Mouse (Mus musculus) embryonic facial prominence, embryonic 11.5 days (tissue): ENCODE results near the gene Ecd. TPM values are rescaled to one million over a fixed set of nuclear protein-coding genes. Genes with fewer than 3 reads are reported as not detected.
"Not testable (repeated sequence)": the region's sequence is repeated elsewhere in the genome, so short reads cannot be mapped to it uniquely, and the experiment has no call there.

ENCODE experiments used
- ATAC-seq: fragments of 200-750 bp; cut with Nextera tagmentation; replicated peaks from 2 replicates; pipeline ENCODE4 v1.8.0; 2017; ENCODE audit warnings: low read depth; ENCODE audit not compliant: insufficient number of reproducible peaks, low FRiP score, low TSS enrichment
- DNase-seq: peaks from one replicate; pipeline ENCODE4 v3.0.0-alpha.2; 2015; ENCODE audit warnings: low spot score
- H3K27ac ChIP-seq: fragments of 300-500 bp; sonication (generic); replicated peaks from 2 replicates; pipeline ENCODE4 v1.5.1; 2014; ENCODE audit warnings: mild to moderate bottlenecking, low read depth, low read length, control low read depth
- H3K27me3 ChIP-seq: fragments of 300-500 bp; sonication (generic); 2 replicates; pipeline ENCODE4 v1.6.1; 2014; ENCODE audit warnings: mild to moderate bottlenecking, low read length, moderate library complexity, mixed read lengths; ENCODE audit not compliant: control insufficient read depth, insufficient read depth
- H3K36me3 ChIP-seq: fragments of 300-500 bp; sonication (generic); replicated peaks from 2 replicates; pipeline ENCODE4 v1.6.1; 2014; ENCODE audit warnings: low read depth, mild to moderate bottlenecking, low read length, moderate library complexity, mixed read lengths; ENCODE audit not compliant: control insufficient read depth, insufficient read depth
- H3K4me1 ChIP-seq: fragments of 300-500 bp; sonication (generic); 2 replicates; pipeline ENCODE4 v1.6.1; 2014; ENCODE audit warnings: low read length, mixed read lengths; ENCODE audit not compliant: control insufficient read depth, insufficient read depth
- H3K4me2 ChIP-seq: fragments of 300-500 bp; sonication (generic); 2 replicates; pipeline ENCODE4 v1.6.1; 2014; ENCODE audit warnings: low read depth, mild to moderate bottlenecking, control low read depth, low read length, moderate library complexity
- H3K4me3 ChIP-seq: fragments of 300-500 bp; sonication (generic); 2 replicates; pipeline ENCODE4 v1.5.1; 2014; ENCODE audit warnings: low read depth, low read length, control low read depth
- H3K9ac ChIP-seq: fragments of 300-500 bp; sonication (generic); replicated peaks from 2 replicates; pipeline ENCODE4 v1.6.1; 2014; ENCODE audit warnings: mild to moderate bottlenecking, control low read depth, low read length
- H3K9me3 ChIP-seq: fragments of 300-500 bp; sonication (generic); replicated peaks from 2 replicates; pipeline ENCODE4 v1.6.1; 2016; ENCODE audit warnings: mild to moderate bottlenecking, low read length, inconsistent platforms, mixed read lengths; ENCODE audit not compliant: control insufficient read depth
- WGBS: fragments of 180-500 bp; shearing (Covaris S2); extraction: QIAGEN DNeasy Blood & Tissue Kit; methylation state at CpG from one replicate; pipeline ENCODE4 v1.1.7; 2014; 5-methylcytosine and 5-hydroxymethylcytosine counted together
- polyA plus RNA-seq: library from polyadenylated mRNA; unstranded; fragments of >200 nt; fragmentation: Nextera tagmentation; extraction: Ambion mirVana; gene quantifications from 2 replicates; pipeline ENCODE4 v1.2.1, GENCODE M21; 2014

Ecd gene
- polyA plus RNA-seq, 1 experiment from 2014 or later = 66.3 TPM

GRCm38 (mm10) chr14:20315137-20315536 is 32.8 kb downstream of the Ecd start:
- no peaks in the 10 kb centered on the region for H3K4me1 ChIP-seq
- no peak overlapping the region for H3K4me3 ChIP-seq
- H3K27me3 ChIP-seq = no peaks in the 10 kb centered on the region
- DNase-seq = no peak
- no peaks in the 10 kb centered on the region for H3K36me3 ChIP-seq
- H3K4me2 ChIP-seq = no peak overlapping the region
- no peak overlapping the region for H3K27ac ChIP-seq
- no peak for ATAC-seq
- 70% methylated on average over 1 of the region's 1 CpGs for WGBS
- H3K9ac ChIP-seq = no peak overlapping the region
- H3K9me3 ChIP-seq = no peaks in the 10 kb centered on the region

- not testable (repeated sequence) for DNase-seq, ATAC-seq, H3K4me3 ChIP-seq, H3K4me2 ChIP-seq, H3K9me3 ChIP-seq, H3K9ac ChIP-seq, H3K36me3 ChIP-seq, H3K27ac ChIP-seq, H3K4me1 ChIP-seq, H3K27me3 ChIP-seq
- 57% methylated on average over 2 of the region's 2 CpGs for WGBS
Observed at GRCm38 (mm10) chr14:20305085-20305484, 42.8 kb downstream of the Ecd start.

- DNase-seq = no peak
- H3K4me3 ChIP-seq = no peak overlapping the region
- no peak overlapping the region for H3K9ac ChIP-seq
- no peak overlapping the region for H3K27ac ChIP-seq
- no peaks in the 10 kb centered on the region for H3K36me3 ChIP-seq
- no peaks in the 10 kb centered on the region for H3K27me3 ChIP-seq
- no peaks in the 10 kb centered on the region for H3K9me3 ChIP-seq
- no peak overlapping the region for H3K4me2 ChIP-seq
- ATAC-seq = no peak
- H3K4me1 ChIP-seq = no peaks in the 10 kb centered on the region
- 84% methylated on average over 3 of the region's 3 CpGs for WGBS
Observed at GRCm38 (mm10) chr14:20298131-20298530, 49.8 kb downstream of the Ecd start.

GRCm38 (mm10) chr14:20297616-20298015 is 50.3 kb downstream of the Ecd start:
- ATAC-seq = no peak
- 80% methylated on average over 3 of the region's 3 CpGs for WGBS
- DNase-seq = no peak
- H3K9me3 ChIP-seq = no peaks in the 10 kb centered on the region
- no peak overlapping the region for H3K27ac ChIP-seq
- H3K4me2 ChIP-seq = no peak overlapping the region
- H3K27me3 ChIP-seq = no peaks in the 10 kb centered on the region
- no peak overlapping the region for H3K4me3 ChIP-seq
- H3K4me1 ChIP-seq = no peaks in the 10 kb centered on the region
- no peaks in the 10 kb centered on the region for H3K36me3 ChIP-seq
- no peak overlapping the region for H3K9ac ChIP-seq

GRCm38 (mm10) chr14:20294947-20295346 is 53.0 kb downstream of the Ecd start:
- DNase-seq (no peak), ATAC-seq (no peak)
- peak overlapping the region; percentile 47 for H3K4me3 ChIP-seq
- no peaks in the 10 kb centered on the region for H3K9me3 ChIP-seq
- H3K27me3 ChIP-seq = no peaks in the 10 kb centered on the region
- WGBS = 55% methylated on average over 8 of the region's 8 CpGs
- no peak overlapping the region for H3K27ac ChIP-seq
- H3K9ac ChIP-seq = peak overlapping the region; percentile 37; the same call in 1 of the 2 replicates
- H3K4me1 ChIP-seq = no peaks in the 10 kb centered on the region
- no peaks in the 10 kb centered on the region for H3K36me3 ChIP-seq
- peak overlapping the region; percentile 42 for H3K4me2 ChIP-seq

GRCm38 (mm10) chr14:20294117-20294892 is 53.6 kb downstream of the Ecd start, which contains the start of gene Nudt13:
Nudt13 (plus strand) TSS chr14:20294697.
- H3K27me3 ChIP-seq = no peaks in the 10 kb centered on the region
- H3K27ac ChIP-seq = no peak within 1 kb of the TSS
- H3K36me3 ChIP-seq = no peaks in the 10 kb centered on the region
- H3K4me2 ChIP-seq = peak within 1 kb of the TSS; percentile 42
- WGBS = 24% methylated on average over 14 of the region's 14 CpGs
- H3K9me3 ChIP-seq = no peaks in the 10 kb centered on the region
- peak within 1 kb of the TSS; percentile 37; the same call in 1 of the 2 replicates for H3K9ac ChIP-seq
- ATAC-seq = peak; percentile 90
- no peaks in the 10 kb centered on the region for H3K4me1 ChIP-seq
- peak; percentile 97 for DNase-seq
- H3K4me3 ChIP-seq = peak within 1 kb of the TSS; percentile 47

- no peaks in the 10 kb centered on the region for H3K4me1 ChIP-seq
- no peak overlapping the region for H3K4me2 ChIP-seq
- no peaks in the 10 kb centered on the region for H3K9me3 ChIP-seq
- no peak for ATAC-seq
- WGBS = 61% methylated on average over 4 of the region's 4 CpGs
- H3K27me3 ChIP-seq = no peaks in the 10 kb centered on the region
- no peak overlapping the region for H3K9ac ChIP-seq
- no peak overlapping the region for H3K27ac ChIP-seq
- no peak overlapping the region for H3K4me3 ChIP-seq
- DNase-seq = no peak
- H3K36me3 ChIP-seq = no peaks in the 10 kb centered on the region
Observed at GRCm38 (mm10) chr14:20291391-20291790, 56.5 kb downstream of the Ecd start.
